Mouse (Mus musculus) heart, embryonic 13.5 days (tissue): ENCODE results near the gene Dcdc2a. TPM values are rescaled to one million over a fixed set of nuclear protein-coding genes. Genes with fewer than 3 reads are reported as not detected.

ENCODE experiments used
- ATAC-seq: fragments of 200-750 bp; cut with Nextera tagmentation; 2 replicates; pipeline ENCODE4 v1.8.0; 2017; ENCODE audit warnings: moderate TSS enrichment; ENCODE audit not compliant: insufficient number of reproducible peaks, low FRiP score, low TSS enrichment; ENCODE audit errors: extremely low read depth
- H3K27ac ChIP-seq: fragments of 300-500 bp; sonication (generic); replicated peaks from 2 replicates; pipeline ENCODE4 v1.5.1; 2015; ENCODE audit warnings: moderate library complexity, mild to moderate bottlenecking, inconsistent platforms
- H3K27me3 ChIP-seq: fragments of 300-500 bp; sonication (generic); replicated peaks from 2 replicates; pipeline ENCODE4 v1.6.1; 2015; ENCODE audit warnings: mild to moderate bottlenecking, inconsistent platforms
- H3K36me3 ChIP-seq: fragments of 300-500 bp; sonication (generic); 2 replicates; pipeline ENCODE4 v1.6.1; 2015; ENCODE audit warnings: mild to moderate bottlenecking, inconsistent platforms
- H3K4me1 ChIP-seq: fragments of 300-500 bp; sonication (generic); 2 replicates; pipeline ENCODE4 v1.6.1; 2015; ENCODE audit warnings: inconsistent platforms
- H3K4me2 ChIP-seq: fragments of 300-500 bp; sonication (generic); 2 replicates; pipeline ENCODE4 v1.6.1; 2015; ENCODE audit warnings: inconsistent platforms, mild to moderate bottlenecking, moderate library complexity
- H3K4me3 ChIP-seq: fragments of 300-500 bp; sonication (generic); 2 replicates; pipeline ENCODE4 v1.5.1; 2015; ENCODE audit warnings: moderate library complexity, mild to moderate bottlenecking, inconsistent platforms
- H3K9ac ChIP-seq: fragments of 300-500 bp; sonication (generic); 2 replicates; pipeline ENCODE4 v1.6.1; 2015; ENCODE audit warnings: inconsistent platforms, mild to moderate bottlenecking, moderate library complexity
- H3K9me3 ChIP-seq: fragments of 300-500 bp; sonication (generic); 2 replicates; pipeline ENCODE4 v1.6.1; 2016; ENCODE audit warnings: inconsistent platforms
- WGBS: fragments of 180-500 bp; shearing (Covaris S2); methylation state at CpG from one replicate; pipeline ENCODE4 v1.1.7; 2015; ENCODE audit warnings: mixed read lengths; 5-methylcytosine and 5-hydroxymethylcytosine counted together
- polyA plus RNA-seq: library from polyadenylated mRNA; unstranded; fragments of >200 nt; fragmentation: Nextera tagmentation; extraction: Ambion mirVana; gene quantifications from 2 replicates; pipeline ENCODE4 v1.2.1, GENCODE M21; 2015

Dcdc2a gene
- polyA plus RNA-seq, 1 experiment from 2014 or later: 0.82 TPM

DNA sequence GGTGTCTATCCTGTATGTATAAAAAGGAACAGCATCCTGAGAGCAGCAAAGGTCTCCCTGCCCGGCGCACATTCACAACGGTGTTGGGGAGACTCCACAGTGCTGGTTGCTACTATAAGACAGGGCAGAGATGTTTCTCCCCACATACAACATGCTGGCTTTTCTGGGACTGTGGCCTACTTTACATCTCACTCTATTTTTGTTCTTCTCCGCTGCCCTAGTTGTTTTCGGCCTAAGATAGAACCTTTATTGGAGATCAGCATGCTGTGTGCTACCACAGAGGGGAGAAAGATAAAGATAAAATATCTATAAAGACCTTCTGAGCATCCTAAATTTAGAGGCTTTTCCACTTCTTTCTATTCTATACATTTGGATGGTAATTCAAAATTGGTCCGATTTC is 72.0 kb downstream of the Dcdc2a start:
- Histone ChIP-seq H3K27me3 (no peaks in the 10 kb centered on the region), H3K27ac (no peak overlapping the region), H3K9me3 (no peaks in the 10 kb centered on the region), H3K9ac (no peak overlapping the region), H3K4me3 (no peak overlapping the region), H3K36me3 (no peaks in the 10 kb centered on the region), H3K4me1 (no peaks in the 10 kb centered on the region), H3K4me2 (no peak overlapping the region)
- no peak for ATAC-seq
- WGBS: 84% methylated on average over 6 of the region's 6 CpGs

DNA sequence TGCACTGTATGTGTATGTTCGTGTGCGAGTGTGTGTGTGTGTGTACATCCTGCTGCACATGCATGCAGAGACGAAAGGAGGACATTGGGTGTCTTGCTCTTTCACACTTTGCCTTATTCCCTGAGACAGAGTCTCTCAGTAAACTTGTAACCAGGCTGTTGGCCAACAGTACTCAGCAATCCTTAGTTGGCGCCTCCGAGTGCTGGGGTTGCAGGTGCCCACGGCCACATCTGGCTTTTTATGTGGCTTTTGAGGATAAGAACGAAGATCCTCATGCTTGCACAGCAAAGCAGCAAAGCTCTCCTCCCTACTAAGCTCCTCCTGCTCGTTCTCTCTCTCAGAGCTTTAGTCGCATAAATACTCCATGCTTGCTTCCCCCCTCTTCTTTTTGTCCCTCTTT is 73.0 kb downstream of the Dcdc2a start:
- no peaks in the 10 kb centered on the region for H3K36me3 ChIP-seq
- WGBS: 70% methylated on average over 9 of the region's 9 CpGs
- H3K27me3 ChIP-seq: no peaks in the 10 kb centered on the region
- no peak overlapping the region for H3K4me2 ChIP-seq
- no peaks in the 10 kb centered on the region for H3K9me3 ChIP-seq
- no peak overlapping the region for H3K27ac ChIP-seq
- no peak overlapping the region for H3K4me3 ChIP-seq
- ATAC-seq: no peak
- no peaks in the 10 kb centered on the region for H3K4me1 ChIP-seq
- no peak overlapping the region for H3K9ac ChIP-seq

GRCm38 (mm10) chr13:25143066-25143465 is 87.3 kb downstream of the Dcdc2a start:
- H3K4me1 ChIP-seq: no peaks in the 10 kb centered on the region
- H3K4me2 ChIP-seq: no peak overlapping the region
- no peak overlapping the region for H3K4me3 ChIP-seq
- no peak overlapping the region for H3K27ac ChIP-seq
- no peak for ATAC-seq
- no peaks in the 10 kb centered on the region for H3K36me3 ChIP-seq
- WGBS: 85% methylated on average over 3 of the region's 3 CpGs
- no peak overlapping the region for H3K9ac ChIP-seq
- H3K9me3 ChIP-seq: 0 out of 2 replicates have a peak, but pooled peaks cover 2% of the 10 kb centered on the region
- no peaks in the 10 kb centered on the region for H3K27me3 ChIP-seq

- H3K27ac ChIP-seq: no peak overlapping the region
- H3K4me1 ChIP-seq: no peaks in the 10 kb centered on the region
- ATAC-seq: no peak
- H3K9me3 ChIP-seq: 0 out of 2 replicates have a peak, but pooled peaks cover 2% of the 10 kb centered on the region
- no peaks in the 10 kb centered on the region for H3K27me3 ChIP-seq
- WGBS: 61% methylated on average over 2 of the region's 2 CpGs
- no peaks in the 10 kb centered on the region for H3K36me3 ChIP-seq
- H3K4me3 ChIP-seq: no peak overlapping the region
- no peak overlapping the region for H3K4me2 ChIP-seq
- no peak overlapping the region for H3K9ac ChIP-seq
Measured at GRCm38 (mm10) chr13:25144093-25144492, 88.3 kb downstream of the Dcdc2a start.

DNA sequence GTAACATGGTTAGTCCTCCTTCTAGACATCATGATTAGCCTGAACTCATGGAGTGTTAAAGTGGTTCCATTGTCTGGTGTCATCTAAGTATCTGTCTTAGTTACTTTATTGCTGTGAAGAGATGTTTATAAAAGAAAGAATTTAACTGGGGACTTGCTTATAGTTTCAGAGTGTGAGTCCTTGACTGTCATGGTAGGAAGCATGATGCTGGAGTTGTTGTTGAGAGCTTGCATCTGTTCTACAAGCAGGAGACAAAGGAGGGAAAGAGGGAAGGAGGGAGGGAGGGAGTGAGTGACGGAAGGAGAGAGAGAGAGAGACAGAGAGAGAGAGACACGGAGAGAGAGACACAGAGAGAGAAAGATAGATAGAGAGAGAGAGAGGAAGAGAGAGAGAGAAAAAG is 90.4 kb downstream of the Dcdc2a start:
- Histone ChIP-seq H3K9ac (no peak overlapping the region), H3K4me3 (no peak overlapping the region), H3K27me3 (no peaks in the 10 kb centered on the region), H3K4me1 (0 out of 2 replicates have a peak, but pooled peaks cover 6% of the 10 kb centered on the region), H3K27ac (no peak overlapping the region), H3K4me2 (no peak overlapping the region), H3K9me3 (0 out of 2 replicates have a peak, but pooled peaks cover 2% of the 10 kb centered on the region), H3K36me3 (no peaks in the 10 kb centered on the region)
- no peak for ATAC-seq
- WGBS: 45% methylated on average over 2 of the region's 2 CpGs

DNA sequence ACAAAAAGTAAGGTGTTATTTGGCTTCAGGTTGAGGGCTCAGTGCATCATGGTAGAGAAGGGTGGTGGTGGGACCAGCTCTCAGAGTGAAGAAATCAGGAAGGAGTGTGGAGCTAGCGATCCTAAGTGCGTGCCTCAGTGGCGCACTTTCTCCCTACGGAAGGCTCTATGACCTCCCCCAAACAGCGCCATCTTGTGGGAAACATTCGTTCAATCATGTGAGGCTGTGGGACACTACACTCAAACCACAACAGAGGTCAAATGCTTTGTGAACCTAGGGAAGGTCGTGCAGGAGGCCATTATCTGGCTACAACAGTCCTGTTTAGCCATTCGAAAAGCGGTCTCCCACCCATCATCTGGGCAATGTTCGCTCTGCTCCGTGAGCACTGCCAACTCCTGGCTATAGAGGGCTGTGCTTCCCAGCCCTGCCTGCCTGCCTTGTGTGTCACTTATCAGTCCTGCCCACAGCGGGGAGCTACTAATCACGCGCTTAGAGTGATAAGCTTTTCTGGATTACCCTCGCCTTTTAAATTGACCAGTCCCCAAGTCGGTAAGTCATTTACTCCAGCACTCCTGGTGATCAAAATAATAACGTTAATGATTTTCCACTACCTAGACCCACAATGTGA is 94.5 kb downstream of the Dcdc2a start:
- 0 out of 2 replicates have a peak overlapping the region, but pooled peaks have one; percentile 3 for H3K4me3 ChIP-seq
- H3K4me1 ChIP-seq: 0 out of 2 replicates have a peak, but pooled peaks cover 6% of the 10 kb centered on the region
- H3K27me3 ChIP-seq: no peaks in the 10 kb centered on the region
- peak overlapping the region; percentile 43 for H3K4me2 ChIP-seq
- H3K27ac ChIP-seq: no peak overlapping the region
- ATAC-seq: no peak
- no peaks in the 10 kb centered on the region for H3K9me3 ChIP-seq
- 15% methylated on average over 17 of the region's 17 CpGs for WGBS
- no peaks in the 10 kb centered on the region for H3K36me3 ChIP-seq
- no peak overlapping the region for H3K9ac ChIP-seq

DNA sequence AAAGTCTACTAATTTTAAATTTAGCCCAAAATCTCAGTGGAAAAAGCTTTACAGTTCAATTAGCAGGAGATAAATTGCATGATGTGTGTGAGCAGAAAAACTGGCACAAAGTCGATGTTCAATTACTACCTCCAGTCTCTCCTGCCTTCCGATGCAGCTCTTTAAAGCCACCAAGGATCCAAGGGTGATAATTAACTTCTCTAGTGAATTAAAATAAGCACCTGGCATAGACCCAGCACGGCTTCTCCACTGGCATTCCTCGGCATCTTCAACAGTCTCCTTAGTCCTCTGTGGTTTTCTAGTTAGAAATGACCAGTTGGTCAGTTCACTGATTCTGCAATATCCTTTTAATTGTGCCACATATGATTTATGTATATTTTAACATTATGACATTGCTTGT is 95.1 kb downstream of the Dcdc2a start:
- H3K9me3 ChIP-seq: no peaks in the 10 kb centered on the region
- H3K4me3 ChIP-seq: no peak overlapping the region
- no peak overlapping the region for H3K27ac ChIP-seq
- no peak for ATAC-seq
- no peaks in the 10 kb centered on the region for H3K27me3 ChIP-seq
- H3K36me3 ChIP-seq: no peaks in the 10 kb centered on the region
- H3K4me2 ChIP-seq: no peak overlapping the region
- no peak overlapping the region for H3K9ac ChIP-seq
- 53% methylated on average over 4 of the region's 4 CpGs for WGBS
- 0 out of 2 replicates have a peak, but pooled peaks cover 6% of the 10 kb centered on the region for H3K4me1 ChIP-seq

- ATAC-seq: no peak
- H3K27me3 ChIP-seq: no peaks in the 10 kb centered on the region
- no peak overlapping the region for H3K4me3 ChIP-seq
- H3K36me3 ChIP-seq: no peaks in the 10 kb centered on the region
- no peaks in the 10 kb centered on the region for H3K4me1 ChIP-seq
- WGBS: 61% methylated on average over 2 of the region's 2 CpGs
- H3K9me3 ChIP-seq: no peaks in the 10 kb centered on the region
- no peak overlapping the region for H3K4me2 ChIP-seq
- no peak overlapping the region for H3K9ac ChIP-seq
- no peak overlapping the region for H3K27ac ChIP-seq
Measured at GRCm38 (mm10) chr13:25159917-25160316, 104.1 kb downstream of the Dcdc2a start.

- WGBS: 72% methylated on average over 2 of the region's 2 CpGs
- Histone ChIP-seq H3K4me1 (no peaks in the 10 kb centered on the region), H3K27me3 (no peaks in the 10 kb centered on the region), H3K9ac (no peak overlapping the region), H3K36me3 (no peaks in the 10 kb centered on the region), H3K9me3 (no peaks in the 10 kb centered on the region), H3K4me3 (no peak overlapping the region), H3K27ac (no peak overlapping the region), H3K4me2 (no peak overlapping the region)
- no peak for ATAC-seq
Measured at GRCm38 (mm10) chr13:25160804-25161203, 105.0 kb downstream of the Dcdc2a start.

DNA sequence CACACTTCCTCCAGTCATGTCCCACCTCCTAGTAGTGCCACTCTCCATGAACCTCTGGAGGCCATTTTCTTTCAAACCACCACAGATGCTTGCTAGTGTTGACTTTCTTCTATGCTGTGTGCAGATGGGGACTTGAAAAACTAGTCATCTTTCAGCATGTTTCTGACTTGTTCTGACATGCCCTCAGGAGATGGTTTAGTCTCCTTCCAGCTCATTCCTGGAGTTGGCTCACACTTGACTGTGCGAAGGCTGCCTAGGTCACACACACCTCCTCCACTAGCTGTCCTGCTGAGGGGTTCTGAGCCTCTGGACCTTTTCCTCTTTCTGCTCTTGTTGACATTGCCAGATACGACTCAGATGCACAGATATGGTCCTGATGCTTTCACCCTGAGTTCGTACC is 106.8 kb downstream of the Dcdc2a start:
- Histone ChIP-seq H3K9ac (no peak overlapping the region), H3K27ac (no peak overlapping the region), H3K4me2 (no peak overlapping the region), H3K27me3 (no peaks in the 10 kb centered on the region), H3K4me1 (peaks cover 2% of the 10 kb centered on the region), H3K4me3 (no peak overlapping the region), H3K9me3 (no peaks in the 10 kb centered on the region), H3K36me3 (no peaks in the 10 kb centered on the region)
- no peak for ATAC-seq
- WGBS: 68% methylated on average over 3 of the region's 3 CpGs

GRCm38 (mm10) chr13:25168891-25169290 is 113.1 kb downstream of the Dcdc2a start:
- Histone ChIP-seq H3K9me3 (no peaks in the 10 kb centered on the region), H3K36me3 (no peaks in the 10 kb centered on the region), H3K4me2 (no peak overlapping the region), H3K27me3 (no peaks in the 10 kb centered on the region), H3K4me3 (no peak overlapping the region), H3K4me1 (peaks cover 5% of the 10 kb centered on the region), H3K27ac (no peak overlapping the region), H3K9ac (no peak overlapping the region)
- no peak for ATAC-seq
- WGBS: 81% methylated on average over 3 of the region's 3 CpGs

- 85% methylated on average over 1 of the region's 1 CpGs for WGBS
- no peak overlapping the region for H3K9ac ChIP-seq
- H3K9me3 ChIP-seq: no peaks in the 10 kb centered on the region
- H3K27ac ChIP-seq: peak overlapping the region; percentile 91; the same call in 1 of the 2 replicates
- no peak overlapping the region for H3K4me2 ChIP-seq
- peaks cover 16% of the 10 kb centered on the region for H3K4me1 ChIP-seq
- no peaks in the 10 kb centered on the region for H3K36me3 ChIP-seq
- no peaks in the 10 kb centered on the region for H3K27me3 ChIP-seq
- no peak overlapping the region for H3K4me3 ChIP-seq
- ATAC-seq: no peak
Measured at GRCm38 (mm10) chr13:25177835-25178234, 122.0 kb downstream of the Dcdc2a start.
